Mouse (Mus musculus) left cerebral cortex, adult 2 months (tissue): ENCODE results near the gene Brdt. TPM values are rescaled to one million over a fixed set of nuclear protein-coding genes. Genes with fewer than 3 reads are reported as not detected.

ENCODE experiments used
- DNase-seq, 2 experiments: peaks; one replicate each; pipeline ENCODE4 v3.0.0; 2021 to 2022; ENCODE audit warnings: low spot score in 2 of 2, mixed read lengths in 1 of 2; ENCODE audit errors: extremely low spot score in 1 of 2
- H3K27ac ChIP-seq: fragments of 200-600 bp; 2 replicates; pipeline ENCODE4 v1.8.1; 2022
- H3K4me3 ChIP-seq: fragments of 200-600 bp; 2 replicates; pipeline ENCODE4 v1.8.1; 2022
- CTCF ChIP-seq: fragments of 200-600 bp; IDR thresholded peaks from 2 replicates; pipeline ENCODE4 v1.8.1; 2022; ENCODE audit warnings: antibody characterized with exemption, mild to moderate bottlenecking, moderate library complexity
- intact Hi-C: fragments of 180-260 bp; cut with DNase I; formaldehyde crosslinking; loops from one replicate; pipeline ENCODE4 v1.15.1; 2025
- total RNA-seq, 2 experiments: library from RNA; stranded (reverse); gene quantifications; 2 replicates each; pipeline ENCODE4 v1.2.3; 2021

The Brdt gene
- total RNA-seq, 2 experiments from 2014 or later, result 13.2 to 17.7 TPM

DNA sequence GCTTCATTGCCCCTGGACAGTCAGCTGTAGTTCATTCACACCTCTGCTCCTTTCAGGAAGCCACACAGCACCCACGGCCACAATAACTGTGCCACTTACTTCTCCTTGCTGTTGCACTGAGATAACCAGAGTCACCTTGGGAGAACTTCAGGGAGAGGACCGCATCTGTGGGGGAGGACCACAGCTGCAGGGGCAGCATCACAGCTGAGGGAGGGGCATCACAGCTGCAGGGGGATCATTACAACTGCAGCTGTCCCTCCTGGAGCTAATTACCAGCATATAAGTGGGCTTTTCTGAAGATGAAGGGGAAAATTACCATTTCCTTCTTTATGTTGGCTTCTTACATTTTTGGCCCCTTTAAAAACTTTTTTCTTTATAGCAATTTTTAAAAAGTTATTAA is 63.5 kb downstream of the Brdt start:
- no peak for DNase-seq
- H3K27ac ChIP-seq, result no peak overlapping the region
- intact Hi-C loops, result no loop called here
- no peak overlapping the region for H3K4me3 ChIP-seq
- TF ChIP-seq CTCF, result no peak

DNA sequence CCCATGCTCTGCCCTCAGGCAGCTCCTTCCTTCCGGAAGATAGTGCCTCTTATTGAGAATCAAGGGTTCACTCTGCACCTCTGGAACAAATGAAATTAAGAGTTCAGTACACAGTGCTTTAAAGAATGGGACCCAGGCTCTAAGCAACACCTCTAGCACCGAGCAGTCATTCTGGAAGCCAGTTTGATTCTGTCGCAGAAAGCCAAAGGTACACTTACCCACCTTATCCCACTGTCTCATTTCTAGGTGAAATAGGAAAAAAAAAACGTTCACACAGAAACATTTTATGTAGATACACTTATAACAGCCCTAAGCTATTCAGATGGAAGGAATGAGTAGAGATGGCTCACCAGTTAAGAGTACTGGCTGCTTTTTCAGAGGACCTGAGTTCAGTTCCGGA is 71.5 kb downstream of the Brdt start, which contains the start of gene Ephx4:
Ephx4 (plus strand) TSS at position 301 of the 400 bp plus-strand sequence.
- intact Hi-C loops, result no loop called here
- TF ChIP-seq CTCF, result no peak
- peak within 1 kb of the TSS; percentile 59 for H3K4me3 ChIP-seq
- DNase-seq, result no peak
- peak within 1 kb of the TSS; percentile 99 for H3K27ac ChIP-seq

DNA sequence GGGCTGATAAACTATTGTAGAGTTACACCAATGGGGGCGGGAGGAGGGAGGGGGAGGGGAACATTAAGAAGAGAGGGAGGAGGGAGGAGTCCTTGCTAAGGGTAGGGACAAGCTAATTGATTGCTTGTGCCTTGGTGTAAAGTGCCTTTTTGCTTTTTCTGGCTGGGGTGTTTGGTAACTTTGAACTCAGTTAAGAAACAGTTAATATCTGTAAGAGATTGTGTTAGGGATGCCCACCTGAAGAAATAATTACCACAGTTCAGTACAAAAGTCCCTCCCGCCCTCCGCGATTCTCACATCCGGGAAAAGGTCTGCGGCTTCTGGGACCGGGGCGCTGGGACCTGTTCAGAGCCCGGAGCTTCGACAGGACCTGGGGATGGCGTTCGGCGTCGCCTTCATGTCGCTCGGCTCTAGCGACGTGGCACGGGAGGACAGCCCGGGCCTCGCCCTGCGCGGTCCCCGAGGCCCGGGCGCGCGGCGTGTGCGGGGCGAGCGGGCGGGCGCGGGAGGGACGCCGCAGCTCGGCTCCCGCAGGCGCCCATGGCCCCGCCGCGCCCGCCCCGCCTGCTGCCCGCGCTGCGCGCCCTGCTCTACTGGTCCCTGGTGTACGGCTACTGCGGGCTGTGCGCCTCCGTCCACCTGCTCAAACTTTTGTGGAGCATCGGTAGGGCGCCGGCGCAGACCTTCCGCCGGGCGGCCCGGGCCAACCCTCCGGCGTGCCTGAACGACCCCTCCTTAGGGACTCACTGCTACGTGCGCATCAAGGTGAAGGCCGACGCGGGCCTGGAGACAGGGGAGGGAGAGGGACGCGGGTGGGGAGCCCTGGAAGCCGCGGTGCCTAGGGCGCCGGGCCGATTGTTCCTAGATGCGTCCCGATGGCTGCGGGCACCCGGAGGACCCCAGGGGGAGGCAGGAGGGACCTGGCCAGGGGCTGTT is 72.3 kb downstream of the Brdt start:
- intact Hi-C loops, result no loop called here
- Histone ChIP-seq H3K4me3 (peak overlapping the region; percentile 59), H3K27ac (peak overlapping the region; percentile 99)
- DNase-seq, result peak; percentile 54
- TF ChIP-seq CTCF, result no peak

DNA sequence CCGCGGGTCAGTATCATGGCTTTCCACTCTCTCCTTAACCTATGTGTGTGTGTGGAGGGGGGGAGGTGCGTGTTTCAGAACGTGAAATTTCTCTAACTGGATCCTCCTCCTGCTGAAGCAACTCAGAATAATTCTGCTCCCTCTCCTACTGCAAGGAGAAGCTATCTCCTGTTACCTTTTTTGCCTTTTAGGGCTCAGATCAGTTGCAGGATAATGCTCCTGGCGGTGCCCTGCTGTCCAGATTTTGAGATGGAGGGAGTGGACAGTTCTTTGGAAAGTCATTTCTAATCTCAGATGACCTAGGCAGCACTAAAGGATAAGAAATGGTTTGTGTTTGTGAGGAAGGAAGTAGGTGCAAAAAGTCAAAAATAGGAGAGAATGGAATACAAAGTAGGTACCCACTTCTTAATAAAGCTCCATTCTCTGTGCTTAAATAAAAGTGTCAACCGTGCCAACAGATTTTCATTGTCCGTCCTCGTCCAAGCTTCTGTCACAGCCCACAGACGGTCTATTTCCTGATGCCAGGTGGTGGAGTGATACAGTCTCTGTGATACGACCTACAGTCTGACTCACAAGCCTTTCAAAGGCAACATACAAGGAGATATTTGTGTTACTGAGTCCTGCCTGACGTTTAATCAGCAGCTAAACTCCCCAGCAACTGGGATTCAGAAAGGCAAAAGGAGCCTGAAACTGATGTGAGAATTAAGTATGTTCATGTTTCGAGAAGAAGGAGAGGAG is 73.2 kb downstream of the Brdt start:
- no peak for TF ChIP-seq CTCF
- peak overlapping the region; percentile 99 for H3K27ac ChIP-seq
- DNase-seq, result peak; percentile 39 to 61
- peak overlapping the region; percentile 59 for H3K4me3 ChIP-seq
- intact Hi-C loops, result loop anchor here (2.0 kb wide), 2 partner anchors 35 to 121 kb away; no protein-coding TSS in a partner anchor

DNA sequence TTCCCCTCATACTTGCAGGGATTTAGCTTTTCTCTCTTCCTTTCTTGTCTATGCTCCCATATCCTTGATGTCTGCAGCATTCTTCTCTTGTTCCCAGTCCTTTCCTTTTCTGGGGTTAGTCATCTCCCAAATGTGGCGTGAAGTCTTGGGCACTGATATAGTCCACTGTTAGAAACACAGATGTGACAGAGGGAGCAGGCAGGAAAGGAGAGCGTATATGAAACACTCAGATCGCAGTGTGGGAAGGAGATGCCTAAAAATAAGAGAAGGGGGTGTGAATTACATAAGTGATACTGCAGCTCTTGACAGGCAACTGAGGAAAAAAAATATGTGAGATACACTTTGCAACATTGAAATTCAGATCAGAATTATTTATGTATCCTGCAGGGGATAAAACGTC is 74.4 kb downstream of the Brdt start:
- peak overlapping the region; percentile 59 for H3K4me3 ChIP-seq
- peak; percentile 52 to 57 for DNase-seq
- no peak; the same call in 1 of the 2 replicates for TF ChIP-seq CTCF
- intact Hi-C loops, result loop anchor here (1.0 to 5.0 kb wide), 5 partner anchors 33 to 192 kb away; partner anchors contain the start of genes Glmn and Rpap2
- H3K27ac ChIP-seq, result peak overlapping the region; percentile 99

DNA sequence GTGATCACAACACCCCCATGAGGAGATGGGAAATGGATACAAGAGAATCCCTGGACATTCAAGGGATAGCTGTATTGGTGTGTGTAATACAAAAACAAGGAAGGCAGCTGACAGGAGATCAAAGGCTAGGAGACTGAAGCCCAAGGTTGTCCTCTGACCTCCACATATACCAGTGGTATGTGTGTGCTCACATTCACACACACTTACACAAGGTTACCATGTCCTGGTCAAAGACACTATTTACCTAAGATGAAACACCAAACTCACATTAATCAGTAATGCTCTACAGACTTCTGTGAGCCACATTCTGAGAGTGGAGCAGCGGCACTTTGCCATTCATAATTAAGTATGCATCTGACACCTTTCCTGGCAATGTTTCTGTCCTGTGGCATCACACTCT is 79.3 kb downstream of the Brdt start:
- peak overlapping the region; percentile 62 for H3K27ac ChIP-seq
- intact Hi-C loops, result no loop called here
- H3K4me3 ChIP-seq, result no peak overlapping the region
- DNase-seq, result no peak
- TF ChIP-seq CTCF, result no peak

DNA sequence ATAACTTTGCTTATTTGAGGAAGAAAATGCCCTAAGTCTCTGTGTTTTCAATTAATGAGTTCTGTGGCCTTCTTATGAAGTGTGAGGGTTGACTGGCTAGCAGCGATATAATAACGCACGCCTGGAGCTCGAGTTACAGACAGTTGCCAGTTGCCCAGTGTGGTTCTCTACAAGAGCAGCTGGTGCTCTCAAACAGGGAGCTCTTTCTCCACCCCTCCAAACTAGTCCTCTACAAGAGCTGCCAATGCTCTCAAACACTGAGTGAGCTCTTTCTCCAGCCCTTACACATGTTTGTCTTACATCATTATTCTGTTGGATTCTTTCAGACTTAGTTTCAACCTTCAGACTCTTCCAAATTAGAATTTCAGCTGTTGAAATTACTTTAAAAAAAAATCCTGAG is 80.4 kb downstream of the Brdt start:
- no peak for DNase-seq
- peak overlapping the region; percentile 62 for H3K27ac ChIP-seq
- intact Hi-C loops, result no loop called here
- H3K4me3 ChIP-seq, result no peak overlapping the region
- no peak for TF ChIP-seq CTCF

DNA sequence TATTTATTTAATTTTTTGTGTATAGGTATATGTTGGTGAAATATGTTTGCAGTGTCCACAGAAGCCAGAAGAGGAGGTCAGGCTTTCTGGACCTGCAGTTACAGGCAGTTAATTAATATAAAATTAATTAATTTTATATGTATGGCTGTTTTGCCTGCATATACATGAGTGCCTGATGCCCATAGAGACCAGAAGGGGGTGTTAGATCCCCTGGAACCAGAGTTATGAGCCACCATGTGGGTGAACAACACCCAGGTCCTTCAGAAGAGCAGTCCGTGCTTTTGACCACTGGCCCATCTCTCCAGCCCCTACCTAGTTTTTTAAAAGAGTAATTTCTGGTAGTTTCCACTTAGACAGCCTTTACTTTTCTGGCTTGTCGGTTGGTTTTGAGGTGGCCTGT is 81.3 kb downstream of the Brdt start:
- intact Hi-C loops, result no loop called here
- no peak for DNase-seq
- TF ChIP-seq CTCF, result no peak; the same call in 1 of the 2 replicates
- H3K27ac ChIP-seq, result peak overlapping the region; percentile 69
- H3K4me3 ChIP-seq, result no peak overlapping the region

DNA sequence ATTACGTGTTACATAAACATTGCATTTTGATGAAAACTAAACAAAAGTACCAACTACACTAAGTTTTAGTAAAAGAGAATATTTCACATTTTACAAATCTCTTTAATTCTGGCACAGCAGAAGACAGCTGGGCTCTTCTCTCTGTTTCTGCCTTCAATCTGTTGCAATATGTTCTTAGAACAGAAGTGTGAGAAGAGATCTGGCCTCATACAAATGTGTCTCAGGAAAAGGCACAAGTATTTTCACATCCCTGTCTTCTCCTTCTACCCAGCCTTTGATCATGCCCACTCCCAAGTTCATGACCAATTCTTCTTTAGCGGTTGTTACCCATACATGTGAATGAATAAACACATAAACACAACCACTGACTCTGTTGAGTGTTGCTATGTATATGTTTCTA is 84.1 kb downstream of the Brdt start:
- H3K27ac ChIP-seq, result peak overlapping the region; percentile 89
- no peak for DNase-seq
- no peak for TF ChIP-seq CTCF
- intact Hi-C loops, result no loop called here
- no peak overlapping the region for H3K4me3 ChIP-seq

DNA sequence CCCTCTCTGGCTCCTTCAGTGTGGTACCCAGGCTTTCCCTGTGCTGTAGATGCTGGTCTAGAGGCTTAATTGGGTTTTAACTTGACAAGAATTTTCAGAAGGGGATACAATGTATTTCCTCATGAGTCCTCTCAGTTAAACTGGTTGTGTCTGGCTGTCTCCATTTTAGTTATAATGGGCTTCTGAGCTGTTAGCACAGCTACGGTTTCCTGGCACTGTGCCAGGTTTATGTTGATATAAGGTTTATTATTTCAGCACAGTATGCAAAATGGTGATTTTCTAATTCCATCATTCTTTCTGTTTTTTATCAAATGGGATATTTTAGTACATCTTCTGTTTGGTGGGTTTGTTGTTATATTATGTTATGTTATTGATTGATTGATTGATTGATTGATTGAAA is 90.7 kb downstream of the Brdt start:
- no peak for DNase-seq
- intact Hi-C loops, result no loop called here
- no peak overlapping the region for H3K4me3 ChIP-seq
- TF ChIP-seq CTCF, result no peak
- H3K27ac ChIP-seq, result no peak overlapping the region

DNA sequence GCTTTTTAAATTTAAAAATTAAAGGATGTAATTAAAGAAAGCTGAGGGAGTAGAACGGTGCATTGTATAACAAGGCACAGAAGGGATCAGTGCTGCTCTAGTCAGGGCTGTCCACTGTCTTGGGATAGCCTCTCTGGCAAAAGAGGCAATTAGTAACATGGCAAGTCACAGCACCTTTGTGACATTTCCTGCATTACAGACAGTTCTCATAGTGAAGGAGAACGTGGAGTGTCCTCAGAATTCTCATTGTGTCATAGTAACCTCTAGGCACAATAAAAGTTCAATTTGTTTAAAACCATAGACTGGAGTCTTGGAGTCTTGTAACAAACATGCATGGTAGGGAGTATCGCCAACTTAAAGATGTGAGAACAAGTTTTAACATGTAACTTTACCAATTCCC is 100.3 kb downstream of the Brdt start, which contains the start of gene Lpcat2b:
Lpcat2b (plus strand) TSS at position 301 of the 400 bp plus-strand sequence.
- no peak for TF ChIP-seq CTCF
- Histone ChIP-seq H3K4me3 (no peak within 1 kb of the TSS), H3K27ac (no peak within 1 kb of the TSS)
- intact Hi-C loops, result no loop called here
- DNase-seq, result no peak

DNA sequence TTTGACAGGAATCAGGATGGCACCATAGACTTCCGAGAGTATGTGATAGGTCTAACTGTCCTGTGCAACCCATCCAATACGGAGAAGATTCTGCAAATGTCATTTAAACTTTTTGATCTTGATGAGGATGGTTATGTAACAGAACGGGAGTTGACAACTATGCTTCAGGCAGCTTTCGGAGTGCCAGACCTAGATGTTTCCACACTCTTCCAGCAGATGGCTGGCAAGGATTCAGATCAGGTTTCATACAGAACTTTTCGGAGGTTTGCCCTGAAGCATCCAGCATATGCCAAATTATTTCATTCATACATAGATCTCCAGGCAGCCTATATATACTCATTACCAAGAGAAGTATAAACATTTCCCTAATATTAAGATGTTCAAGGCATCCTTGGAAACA is 103.0 kb downstream of the Brdt start:
- H3K27ac ChIP-seq, result no peak overlapping the region; the same call in 1 of the 2 replicates
- intact Hi-C loops, result no loop called here
- TF ChIP-seq CTCF, result no peak; the same call in 1 of the 2 replicates
- no peak for DNase-seq
- no peak overlapping the region for H3K4me3 ChIP-seq
